Mouse (Mus musculus) common myeloid progenitor, adult 5-6 weeks (primary cell): ENCODE results near the gene Iqsec2. TPM values are rescaled to one million over a fixed set of nuclear protein-coding genes. Genes with fewer than 3 reads are reported as not detected.

Experiments used
- ATAC-seq: replicated peaks from 2 replicates; pipeline ENCODE4 v1.8.0; 2016; ENCODE audit warnings: low read depth, mild to moderate bottlenecking, moderate TSS enrichment, inconsistent platforms; ENCODE audit not compliant: poor library complexity, severe bottlenecking
- total RNA-seq: library from RNA; stranded (forward); fragments of 200-1000, 187-1606 nt; gene quantifications from 2 replicates; pipeline ENCODE4 v1.2.3, GENCODE M21; 2017

The Iqsec2 gene
- total RNA-seq, 1 experiment from 2014 or later, result 3.7 TPM

- ATAC-seq, result no peak
Measured at GRCm38 (mm10) chrX:152177897-152178296, 33.8 kb downstream of the Iqsec2 start.

GRCm38 (mm10) chrX:152178843-152179545 is 34.9 kb downstream of the Iqsec2 start:
- ATAC-seq, result peak; percentile 67

- peak; percentile 43 for ATAC-seq
Measured at GRCm38 (mm10) chrX:152179670-152180656, 35.9 kb downstream of the Iqsec2 start.

GRCm38 (mm10) chrX:152187151-152187550 is 43.1 kb downstream of the Iqsec2 start:
- ATAC-seq, result no peak

GRCm38 (mm10) chrX:152191266-152191665 is 47.2 kb downstream of the Iqsec2 start:
- no peak for ATAC-seq

GRCm38 (mm10) chrX:152197814-152198648 is 54.0 kb downstream of the Iqsec2 start:
- no peak for ATAC-seq

- ATAC-seq, result no peak
Measured at GRCm38 (mm10) chrX:152201737-152202421, 57.8 kb downstream of the Iqsec2 start.

GRCm38 (mm10) chrX:152202422-152203103 is 58.5 kb downstream of the Iqsec2 start:
- ATAC-seq, result peak; percentile 87

- ATAC-seq, result peak; percentile 42
Measured at GRCm38 (mm10) chrX:152203247-152203646, 59.2 kb downstream of the Iqsec2 start.

GRCm38 (mm10) chrX:152205486-152205885 is 61.4 kb downstream of the Iqsec2 start:
- no peak for ATAC-seq

- ATAC-seq, result peak; percentile 32; the same call in 1 of the 2 replicates
Measured at GRCm38 (mm10) chrX:152214703-152215102, 70.6 kb downstream of the Iqsec2 start.

GRCm38 (mm10) chrX:152218529-152218928 is 74.5 kb downstream of the Iqsec2 start:
- peak; percentile 81 for ATAC-seq

- ATAC-seq, result no peak
Measured at GRCm38 (mm10) chrX:152221721-152222120, 77.7 kb downstream of the Iqsec2 start.

- ATAC-seq, result no peak
Measured at GRCm38 (mm10) chrX:152222226-152222625, 78.2 kb downstream of the Iqsec2 start.

GRCm38 (mm10) chrX:152223313-152223712 is 79.2 kb downstream of the Iqsec2 start:
- ATAC-seq, result no peak

GRCm38 (mm10) chrX:152224280-152224679 is 80.2 kb downstream of the Iqsec2 start:
- ATAC-seq, result no peak

GRCm38 (mm10) chrX:152232781-152233763 is 89.0 kb downstream of the Iqsec2 start, which contains the start of gene Kdm5c:
TSS of gene Kdm5c (plus strand) at chrX:152233020.
- peak; percentile 99 for ATAC-seq

GRCm38 (mm10) chrX:152234125-152234524 is 90.1 kb downstream of the Iqsec2 start:
- no peak for ATAC-seq
